Mouse (Mus musculus) A20 (cell line): ENCODE measurements around the gene Sema3c.

ENCODE experiments used
- DNase-seq: peaks from one replicate; pipeline ENCODE4 v3.0.0-alpha.2; 2011; ENCODE audit warnings: low read depth, low spot score

Sema3c gene

GRCm38 (mm10) chr5:17776571-17776970 lies 202.5 kb downstream of the Sema3c start:
- peak; percentile 67 for DNase-seq
